Mouse (Mus musculus) kidney, adult 18-20 months (tissue): Measurements from ENCODE around the gene Dnajc4.

ENCODE experiments used
- DNase-seq: peaks from one replicate; pipeline ENCODE4 v3.0.0; 2021

Dnajc4 gene

GRCm38 (mm10) chr19:6992011-6992858 lies at the start of gene Dnajc4:
Dnajc4 (minus strand) TSS chr19:6992572.
- DNase-seq = peak; percentile 95

DNA sequence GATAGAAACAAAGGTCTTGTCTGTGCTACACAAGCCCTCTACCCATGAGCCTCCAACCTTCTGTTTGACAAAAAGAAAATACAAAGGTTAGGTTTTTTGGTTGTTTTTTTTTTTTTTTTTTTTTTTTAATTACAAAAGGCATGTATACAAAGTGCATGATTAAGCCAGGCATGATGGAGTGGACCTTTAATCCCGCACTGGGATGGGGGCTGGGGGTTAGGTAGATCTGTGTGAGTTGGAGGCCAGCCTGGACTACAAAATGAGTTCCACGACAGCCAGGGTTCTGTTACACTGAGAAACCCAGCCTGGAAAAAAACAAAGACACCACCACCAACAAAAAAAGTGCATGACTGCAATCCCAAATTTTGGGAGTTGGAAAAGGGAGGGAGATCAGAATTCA lies 48.8 kb upstream of the Dnajc4 start:
- DNase-seq = no peak

GRCm38 (mm10) chr19:7040637-7041130 lies 48.3 kb upstream of the Dnajc4 start:
- DNase-seq = no peak

DNA sequence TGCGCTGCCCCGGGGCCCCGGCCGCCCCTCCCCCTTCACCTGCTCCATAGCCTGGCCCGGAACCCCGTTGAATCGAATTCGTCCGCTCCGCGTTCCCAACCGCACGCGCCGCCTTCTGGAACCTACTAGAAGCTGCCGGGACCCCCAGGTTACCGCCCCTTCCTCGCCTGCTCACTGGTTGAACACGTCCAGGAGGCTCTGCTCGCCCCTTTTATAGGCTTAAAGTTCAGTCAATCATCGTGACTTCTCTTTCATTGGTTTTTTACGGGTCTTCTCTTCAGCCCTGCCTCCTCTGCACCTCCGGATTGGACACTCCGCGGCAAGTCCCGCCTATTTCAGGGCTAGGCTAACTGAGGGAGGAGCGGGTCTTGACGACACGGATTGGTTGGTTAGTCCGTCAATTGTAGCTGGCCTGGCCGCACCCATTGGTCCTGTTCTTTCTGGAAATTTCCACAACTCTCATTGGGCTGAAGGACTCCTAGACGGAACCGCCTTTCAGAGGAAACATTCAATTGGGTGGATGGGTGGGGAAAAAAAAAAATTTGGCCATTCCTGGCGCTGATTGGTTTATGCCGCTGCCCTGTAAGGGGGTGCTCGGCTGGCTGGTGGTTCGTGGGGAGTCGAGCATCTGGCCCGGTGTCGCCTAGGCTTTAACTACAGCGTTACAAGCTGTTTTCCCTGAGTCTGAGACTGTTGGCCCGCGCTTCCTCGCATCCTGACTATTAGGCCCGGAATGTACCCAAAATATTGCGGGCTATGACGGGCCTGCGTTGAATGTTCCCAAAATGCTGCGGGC lies 47.7 kb upstream of the Dnajc4 start, which contains the start of gene Stip1:
TSS of gene Stip1 (minus strand) at position 127 of the 796 bp plus-strand sequence.
- DNase-seq = peak; percentile 98

GRCm38 (mm10) chr19:7039088-7039720 lies 46.8 kb upstream of the Dnajc4 start:
- DNase-seq = no peak

DNA sequence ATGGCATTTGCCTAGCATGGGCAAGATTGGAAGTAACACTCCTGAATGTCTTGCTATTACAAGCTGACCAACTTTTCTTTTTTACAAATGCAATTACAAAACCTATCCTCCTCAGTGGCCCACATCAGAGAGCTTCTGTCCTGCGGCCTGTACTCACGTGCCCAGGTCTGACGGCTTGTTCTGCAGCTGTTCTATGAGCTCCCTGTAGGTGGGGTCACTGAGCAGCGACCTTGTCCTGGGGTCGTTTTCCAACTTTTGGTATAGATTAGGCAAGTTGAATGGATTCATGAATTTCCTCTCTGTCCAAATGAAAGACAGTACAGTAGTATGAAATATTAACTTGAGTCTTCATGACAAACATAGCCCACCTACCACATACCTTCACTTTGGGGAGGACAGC lies 41.6 kb upstream of the Dnajc4 start:
- DNase-seq = no peak

DNA sequence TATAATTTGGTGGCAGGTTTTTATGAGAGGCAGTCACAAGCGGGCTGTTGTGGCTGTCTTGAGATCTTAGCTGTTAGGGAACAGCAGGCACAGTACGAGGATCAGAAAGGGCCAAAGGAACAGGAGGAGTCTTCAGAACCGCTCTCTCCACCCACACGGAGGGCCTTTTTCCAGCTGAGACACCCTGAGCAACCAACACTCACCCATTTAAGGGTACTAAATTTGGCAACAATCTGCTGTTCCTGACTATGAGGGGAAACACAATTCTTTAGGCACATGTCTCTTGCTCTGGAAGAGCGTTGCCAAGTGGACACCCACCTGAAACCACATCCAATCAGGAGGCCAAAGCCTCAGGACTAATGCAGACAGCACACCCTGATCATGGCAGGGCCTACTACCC lies 37.2 kb upstream of the Dnajc4 start:
- DNase-seq = no peak

DNA sequence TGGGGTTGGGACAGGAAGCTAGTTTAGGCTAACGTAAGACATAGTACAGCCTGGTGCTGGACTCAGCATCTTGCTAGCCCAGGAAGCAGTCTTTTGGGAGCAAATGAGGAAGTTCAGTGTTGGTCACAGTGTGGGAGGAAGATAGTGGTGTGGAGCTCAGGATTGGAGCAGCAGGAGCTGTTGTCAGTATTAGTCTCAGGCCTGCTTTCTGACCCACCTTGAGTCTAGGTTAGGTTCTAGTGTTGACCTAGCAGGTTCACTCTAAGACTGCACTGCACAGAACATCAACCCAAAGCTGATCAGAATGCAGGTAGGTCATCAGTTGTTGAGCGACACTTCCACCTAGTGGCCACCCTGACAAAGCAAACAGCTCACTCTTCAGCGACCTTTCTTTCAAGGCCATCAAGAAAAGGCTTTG lies 27.9 kb upstream of the Dnajc4 start:
- DNase-seq = peak; percentile 63

GRCm38 (mm10) chr19:7019191-7019590 lies 26.8 kb upstream of the Dnajc4 start, which contains the start of gene Fermt3:
Fermt3 (minus strand) TSS chr19:7019469.
- no peak for DNase-seq

GRCm38 (mm10) chr19:7018546-7018945 lies 26.2 kb upstream of the Dnajc4 start:
- no peak for DNase-seq

- DNase-seq = no peak
These were observed 25.4 kb upstream of the Dnajc4 start for GRCm38 (mm10) chr19:7017541-7018457.

- DNase-seq = no peak
These were observed 22.2 kb upstream of the Dnajc4 start for GRCm38 (mm10) chr19:7014481-7015135.

GRCm38 (mm10) chr19:7013984-7014383 lies 21.6 kb upstream of the Dnajc4 start:
- no peak for DNase-seq

- DNase-seq = no peak
These were observed 20.1 kb upstream of the Dnajc4 start for GRCm38 (mm10) chr19:7012426-7012825.

DNA sequence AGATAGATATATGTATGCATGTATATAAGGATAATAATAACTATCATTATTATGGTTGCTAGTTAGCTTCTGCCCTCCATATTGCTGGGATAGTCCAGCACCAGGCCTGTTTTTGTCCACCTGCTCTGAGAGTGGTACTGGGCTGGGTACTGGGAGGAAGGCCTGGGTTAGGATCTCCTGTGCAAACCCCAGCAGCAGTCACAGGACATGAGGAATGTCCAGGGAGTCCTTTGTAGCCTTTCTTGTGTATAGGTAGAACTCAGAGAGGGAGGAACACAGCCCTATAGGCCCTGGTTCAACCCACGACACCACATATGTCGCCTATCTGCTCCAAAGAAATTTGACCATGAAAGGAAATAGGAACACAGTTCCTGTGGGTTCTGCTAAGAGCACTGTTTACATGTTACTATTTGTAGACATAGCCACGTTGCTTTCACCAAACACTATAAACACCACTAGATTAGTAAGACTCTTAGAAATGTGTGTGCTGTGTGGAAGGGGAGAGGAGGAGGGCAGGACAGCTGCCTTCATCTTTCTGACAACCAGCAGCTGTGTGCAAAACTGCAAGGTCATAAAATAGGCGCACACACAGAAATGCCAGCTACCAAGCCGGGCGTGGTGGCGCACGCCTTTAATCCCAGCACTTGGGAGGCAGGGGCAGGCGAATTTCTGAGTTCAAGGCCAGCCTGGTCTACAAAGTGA lies 14.7 kb upstream of the Dnajc4 start:
- DNase-seq = no peak

DNA sequence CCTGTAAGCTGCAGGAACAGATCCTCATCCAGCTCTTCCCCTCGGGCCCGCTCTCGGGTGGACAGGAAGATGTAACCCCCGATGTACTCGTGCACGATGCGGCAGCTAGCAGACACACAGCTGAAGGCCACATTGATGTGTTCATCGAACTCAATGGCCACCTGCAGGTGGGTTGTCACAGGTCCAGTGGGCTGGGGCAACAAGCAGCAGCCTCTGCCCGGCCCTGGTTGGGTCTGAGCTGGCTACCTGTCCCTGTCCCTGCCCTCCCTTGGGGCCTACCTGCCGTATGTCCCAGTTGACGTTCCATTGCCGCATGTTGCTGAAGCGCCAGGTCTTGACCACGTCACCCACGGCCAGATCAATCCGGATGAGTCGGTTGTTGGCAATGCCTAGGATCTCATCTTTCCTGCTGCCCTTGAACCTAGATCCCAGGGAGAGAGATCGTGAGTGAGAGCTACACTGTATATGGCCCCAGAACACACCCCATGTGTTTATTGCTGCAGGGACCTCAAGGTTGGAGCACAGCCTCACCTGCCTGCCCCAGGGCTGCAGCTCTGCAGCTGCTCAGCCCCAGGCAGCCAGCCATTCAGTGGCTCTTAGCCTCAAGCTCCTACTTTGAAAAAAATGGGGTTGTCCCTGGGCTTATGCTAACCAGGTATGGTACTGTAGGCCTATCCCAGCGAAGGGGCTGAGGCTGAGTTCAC lies 7.1 kb upstream of the Dnajc4 start:
- no peak for DNase-seq

DNA sequence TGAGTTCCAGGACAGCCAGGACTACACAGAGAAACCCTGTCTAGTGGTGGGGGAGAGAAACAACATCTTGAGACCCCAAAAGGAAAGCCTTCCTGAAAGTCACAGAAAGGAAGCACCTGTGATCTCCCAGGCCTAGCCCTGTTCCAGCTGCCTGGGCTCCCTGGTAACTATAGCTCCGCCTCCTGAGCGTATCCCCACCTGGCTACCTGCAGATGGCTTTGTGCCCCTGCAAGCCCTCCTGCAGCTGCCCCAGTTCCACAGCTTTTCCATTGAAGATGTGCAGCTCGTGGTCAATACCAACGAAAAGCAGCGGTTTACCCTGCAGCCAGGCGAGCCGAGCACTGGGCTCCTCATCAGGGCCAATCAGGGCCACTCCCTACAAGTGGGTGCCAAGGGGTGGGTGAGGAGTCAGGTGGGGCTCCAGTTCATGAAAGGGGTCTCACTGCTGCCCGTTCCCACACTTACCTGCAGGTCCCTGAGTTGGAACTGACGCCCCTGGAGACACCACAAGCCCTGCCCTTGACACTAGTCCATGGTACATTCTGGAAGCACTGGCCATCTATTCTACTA lies 5.4 kb upstream of the Dnajc4 start:
- no peak for DNase-seq

- DNase-seq = peak; percentile 92
These were observed 3.6 kb upstream of the Dnajc4 start, which contains the start of the genes Nudt22 and Trpt1 for GRCm38 (mm10) chr19:6996006-6996405. Nudt22 (minus strand) TSS chr19:6996117. Trpt1 (plus strand) TSS chr19:6996131.

- DNase-seq = peak; percentile 43
These were observed 3.1 kb upstream of the Dnajc4 start for GRCm38 (mm10) chr19:6995255-6995991.
